Mouse (Mus musculus) adrenal gland, adult (tissue): Measurements from ENCODE around the gene Nsl1.

Experiments
- DNase-seq, 2 experiments: peaks; one replicate each; pipeline ENCODE4 v3.0.0; 2022 to 2023; ENCODE audit warnings: low spot score in 1 of 2; ENCODE audit not compliant: inconsistent age in 2 of 2

Gene Nsl1

GRCm38 (mm10) chr1:191132240-191132639 lies 69.4 kb downstream of the Nsl1 start:
- DNase-seq: no peak

- no peak for DNase-seq
Observed at GRCm38 (mm10) chr1:191132934-191133333, 70.1 kb downstream of the Nsl1 start.

- DNase-seq: no peak
Observed at GRCm38 (mm10) chr1:191135406-191135805, 72.6 kb downstream of the Nsl1 start.
